Mouse (Mus musculus): ENCODE data around the gene Itga7.

The Itga7 gene

GRCm38 (mm10) chr10:128934997-128935787 is 1.6 kb downstream of the Itga7 start:
- DNase-seq (ENCODE audit: low read depth), result no peak

GRCm38 (mm10) chr10:128935826-128936440 is 2.3 kb downstream of the Itga7 start:
- DNase-seq (ENCODE audit: low read depth), result no peak

- DNase-seq (ENCODE audit: low read depth), result no peak
These were observed 4.3 kb downstream of the Itga7 start for GRCm38 (mm10) chr10:128937756-128938390.

GRCm38 (mm10) chr10:128938457-128938856 is 4.8 kb downstream of the Itga7 start:
- DNase-seq (ENCODE audit: low read depth), result no peak

GRCm38 (mm10) chr10:128938974-128939373 is 5.4 kb downstream of the Itga7 start:
- DNase-seq (ENCODE audit: low read depth), result no peak

GRCm38 (mm10) chr10:128940475-128941061 is 7.0 kb downstream of the Itga7 start:
- no peak for DNase-seq (ENCODE audit: low read depth)

- peak; percentile 65 for DNase-seq (ENCODE audit: low read depth)
These were observed 12.1 kb downstream of the Itga7 start for GRCm38 (mm10) chr10:128945675-128946074.

- DNase-seq (ENCODE audit: low read depth), result no peak
These were observed 13.9 kb downstream of the Itga7 start for GRCm38 (mm10) chr10:128947496-128947895.

- no peak for DNase-seq (ENCODE audit: low read depth)
These were observed 16.7 kb downstream of the Itga7 start for GRCm38 (mm10) chr10:128950208-128950887.

- no peak for DNase-seq (ENCODE audit: low read depth)
These were observed 24.7 kb downstream of the Itga7 start for GRCm38 (mm10) chr10:128958340-128958739.

- no peak for DNase-seq (ENCODE audit: low read depth)
These were observed 26.5 kb downstream of the Itga7 start for GRCm38 (mm10) chr10:128960142-128960541.

GRCm38 (mm10) chr10:128960590-128961584 is 27.3 kb downstream of the Itga7 start, which contains the start of gene Mettl7b:
Mettl7b (minus strand) TSS chr10:128960988.
- no peak for DNase-seq (ENCODE audit: low read depth)

- DNase-seq (ENCODE audit: low read depth), result no peak
These were observed 31.3 kb downstream of the Itga7 start for GRCm38 (mm10) chr10:128964961-128965360.

GRCm38 (mm10) chr10:128965871-128966270 is 32.3 kb downstream of the Itga7 start:
- peak; percentile 58 for DNase-seq (ENCODE audit: low read depth)

GRCm38 (mm10) chr10:128968341-128968749 is 34.7 kb downstream of the Itga7 start:
- no peak for DNase-seq (ENCODE audit: low read depth)

- DNase-seq (ENCODE audit: low read depth), result no peak
These were observed 37.2 kb downstream of the Itga7 start for GRCm38 (mm10) chr10:128970740-128971250.

- DNase-seq (ENCODE audit: low read depth), result peak; percentile 63
These were observed 39.2 kb downstream of the Itga7 start for GRCm38 (mm10) chr10:128972841-128973240.

- peak; percentile 29 for DNase-seq (ENCODE audit: low read depth)
These were observed 42.8 kb downstream of the Itga7 start for GRCm38 (mm10) chr10:128976395-128976794.

GRCm38 (mm10) chr10:128977522-128978114 is 44.0 kb downstream of the Itga7 start:
- peak; percentile 74 for DNase-seq (ENCODE audit: low read depth)
